Mouse (Mus musculus) liver, embryonic 13.5 days (tissue): Measurements from ENCODE around the gene Olfr1369-ps1. TPM values are rescaled to one million over a fixed set of nuclear protein-coding genes. Genes with fewer than 3 reads are reported as not detected.

Experiments
- polyA plus RNA-seq: library from polyadenylated mRNA; unstranded; fragments of >200 nt; fragmentation: Nextera tagmentation; extraction: Ambion mirVana; gene quantifications from 2 replicates; pipeline ENCODE4 v1.2.1, GENCODE M21; 2015

The Olfr1369-ps1 gene
- polyA plus RNA-seq, 1 experiment from 2014 or later: 0.02 TPM

Other genes with a start within 250 kb of the Olfr1369-ps1 start
- not detected in 2 replicates for gene Olfr1370, start 36.5 kb upstream of the Olfr1369-ps1 start, polyA plus RNA-seq
- not detected in 2 replicates for gene Olfr263, start 18.2 kb downstream of the Olfr1369-ps1 start, polyA plus RNA-seq
- not detected in 2 replicates for gene Olfr1368, start 34.4 kb downstream of the Olfr1369-ps1 start, polyA plus RNA-seq
- 81.4 and 82.3 TPM in 2 replicates for gene Trim27, start 68.0 kb downstream of the Olfr1369-ps1 start, polyA plus RNA-seq
- gene Gpx5, start 181.2 kb downstream of the Olfr1369-ps1 start, polyA plus RNA-seq: not detected in 2 replicates
- not detected in 2 replicates for gene Gpx6, start 200.6 kb downstream of the Olfr1369-ps1 start, polyA plus RNA-seq
- not detected in 2 replicates for gene Olfr1367, start 235.4 kb downstream of the Olfr1369-ps1 start, polyA plus RNA-seq